Mouse (Mus musculus): Measurements from ENCODE around the gene Nktr. TPM values are rescaled to one million over a fixed set of nuclear protein-coding genes. Genes with fewer than 3 reads are reported as not detected.

Nktr gene
- total RNA-seq, 2 experiments from 2014 or later: 55.1 to 98.4 TPM

GRCm38 (mm10) chr9:121707801-121708200, 11.2 kb upstream of the Nktr start:
- no peak for DNase-seq

- no peak for DNase-seq
These were observed 10.2 kb upstream of the Nktr start for GRCm38 (mm10) chr9:121708506-121709486.

- DNase-seq: peak; percentile 99
These were observed 8.9 kb upstream of the Nktr start, which contains the start of gene Ss18l2 for GRCm38 (mm10) chr9:121709898-121710583. TSS of gene Ss18l2 (plus strand) at chr9:121710329.

- no peak for DNase-seq
These were observed 8.4 kb upstream of the Nktr start for GRCm38 (mm10) chr9:121710584-121710975.

- DNase-seq: no peak
These were observed 1.9 kb upstream of the Nktr start for GRCm38 (mm10) chr9:121717048-121717447.

GRCm38 (mm10) chr9:121718070-121718705, 781 bp upstream of the Nktr start:
- DNase-seq: no peak

- DNase-seq: peak; percentile 79
These were observed 670 bp downstream of the Nktr start for GRCm38 (mm10) chr9:121719347-121720331.

- no peak for DNase-seq
These were observed 21.5 kb downstream of the Nktr start for GRCm38 (mm10) chr9:121740490-121740889.

GRCm38 (mm10) chr9:121741168-121741567, 22.2 kb downstream of the Nktr start:
- no peak for DNase-seq

GRCm38 (mm10) chr9:121744051-121744450, 25.1 kb downstream of the Nktr start:
- no peak for DNase-seq

- no peak for DNase-seq
These were observed 33.8 kb downstream of the Nktr start for GRCm38 (mm10) chr9:121752774-121753173.

- DNase-seq: no peak
These were observed 35.7 kb downstream of the Nktr start for GRCm38 (mm10) chr9:121754624-121755023.

GRCm38 (mm10) chr9:121756785-121757184, 37.8 kb downstream of the Nktr start:
- no peak for DNase-seq

- DNase-seq: peak; percentile 27
These were observed 38.5 kb downstream of the Nktr start for GRCm38 (mm10) chr9:121757432-121757831.

- DNase-seq: peak; percentile 24
These were observed 39.2 kb downstream of the Nktr start for GRCm38 (mm10) chr9:121757835-121758814.

- peak; percentile 79 for DNase-seq
These were observed 40.4 kb downstream of the Nktr start, which contains the start of gene Zfp651 for GRCm38 (mm10) chr9:121759091-121760081. TSS of gene Zfp651 (plus strand) at chr9:121759330.

GRCm38 (mm10) chr9:121760271-121761090, 41.5 kb downstream of the Nktr start:
- DNase-seq: peak; percentile 84

Data from adrenal gland, postnatal 10 days (tissue).